Mouse (Mus musculus) right cerebral cortex, adult 2 months (tissue): Measurements from ENCODE around the gene Wbp2nl.

Experiments used
- DNase-seq, 2 experiments: peaks; one replicate each; pipeline ENCODE4 v3.0.0; 2021 to 2022; ENCODE audit warnings: low spot score in 2 of 2

The Wbp2nl gene

DNA sequence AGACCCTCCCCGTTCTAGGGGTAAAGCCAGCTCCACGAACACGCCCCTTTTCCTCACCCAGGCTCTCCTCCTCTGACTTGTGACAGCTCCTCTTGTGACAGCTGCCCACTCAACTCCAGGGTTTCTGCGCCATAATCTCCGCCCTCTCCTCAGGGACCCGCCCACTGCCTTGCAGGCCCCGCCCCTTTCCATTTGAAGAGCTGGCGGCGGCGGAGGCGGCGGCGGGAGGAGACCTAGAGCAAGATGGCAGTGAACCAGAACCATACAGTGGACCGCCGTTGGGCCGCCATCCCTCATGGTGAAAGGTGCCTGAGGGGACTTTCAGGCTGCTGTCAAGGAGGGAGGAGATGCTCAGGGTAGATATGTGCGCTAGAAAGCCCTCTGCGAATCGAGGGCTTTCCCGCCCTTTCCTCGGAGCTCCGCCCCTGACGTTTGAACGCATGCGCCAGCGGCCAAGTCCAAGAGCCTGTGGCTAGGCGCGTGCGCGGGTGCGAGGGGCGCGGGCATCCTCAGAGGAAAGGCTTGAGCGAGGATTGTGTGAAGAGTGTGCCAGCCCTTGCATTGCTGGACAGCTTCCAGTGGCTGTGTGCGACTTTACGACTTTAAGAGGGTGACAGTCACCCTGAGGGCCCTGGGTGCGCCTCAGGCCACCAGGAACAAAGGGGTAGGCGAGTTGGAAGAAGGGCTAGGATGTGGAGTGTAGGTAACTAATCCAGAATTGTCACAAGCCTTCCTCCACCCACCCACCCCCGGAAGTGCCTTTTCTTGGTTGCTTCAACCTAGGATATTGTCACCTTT, at the start of gene Wbp2nl:
Wbp2nl (plus strand) TSS at position 191 of the 798 bp plus-strand sequence.
- no peak for DNase-seq

DNA sequence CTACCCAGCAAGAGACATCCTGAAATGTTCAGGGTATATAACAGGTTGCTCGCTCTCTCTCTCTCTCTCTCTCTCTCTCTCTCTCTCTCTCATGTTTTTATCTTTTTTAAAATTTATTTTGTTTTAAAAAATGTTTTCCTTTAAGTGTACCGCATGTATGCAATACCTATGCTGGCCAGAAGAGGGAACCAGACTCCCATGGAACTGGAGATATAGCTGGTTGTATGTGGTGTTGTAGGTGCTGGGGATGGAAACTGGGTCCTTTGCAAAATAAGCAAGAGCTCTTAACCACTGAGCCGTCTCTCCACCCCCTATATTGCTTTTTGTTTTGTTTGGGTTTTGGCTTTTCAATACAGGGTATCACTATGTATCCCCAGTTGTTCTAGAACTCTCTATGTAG, 47.2 kb upstream of the Wbp2nl start:
- DNase-seq = no peak

DNA sequence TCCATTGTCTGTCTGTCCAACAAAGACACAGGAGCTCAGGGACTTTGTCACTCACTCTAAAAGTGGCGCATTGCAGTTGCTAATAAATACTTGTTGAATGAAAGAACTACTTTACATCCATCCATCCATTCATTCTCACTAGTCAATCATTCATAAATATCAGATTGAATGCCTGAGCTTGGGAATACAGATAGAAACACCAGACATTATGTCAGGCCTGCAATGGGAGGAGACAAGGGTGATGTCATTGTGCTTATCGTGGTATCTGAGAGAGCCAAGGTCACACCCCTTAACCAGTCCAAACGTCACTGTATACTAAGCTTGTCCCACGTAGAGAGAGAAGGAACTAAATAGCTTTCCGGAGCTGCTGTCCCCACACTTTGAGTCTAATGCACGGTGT, 46.7 kb upstream of the Wbp2nl start, which contains the start of gene 1500009C09Rik:
1500009C09Rik (plus strand) TSS at position 301 of the 400 bp plus-strand sequence.
- DNase-seq = no peak

DNA sequence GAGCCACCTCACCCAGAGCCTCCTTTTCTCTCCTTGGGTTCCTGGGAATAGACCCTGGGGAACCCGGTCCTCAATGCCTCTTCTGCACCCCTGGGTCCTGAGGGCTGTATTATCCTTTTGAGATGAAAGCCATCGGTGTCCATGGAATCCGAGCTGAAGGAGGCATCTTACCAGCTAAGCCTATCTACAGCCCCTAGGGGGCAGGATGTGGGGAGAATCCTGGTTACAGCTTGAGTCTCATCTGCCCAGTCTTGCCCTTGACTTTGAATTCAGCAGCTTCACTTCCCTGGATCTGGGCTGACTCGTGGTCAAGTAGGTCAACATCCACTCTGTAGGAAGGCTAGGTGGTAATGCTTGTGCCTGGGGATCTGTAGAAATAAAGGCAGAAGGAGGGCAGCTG, 43.5 kb upstream of the Wbp2nl start:
- DNase-seq = peak in 1 of 2 experiments; percentile 36

DNA sequence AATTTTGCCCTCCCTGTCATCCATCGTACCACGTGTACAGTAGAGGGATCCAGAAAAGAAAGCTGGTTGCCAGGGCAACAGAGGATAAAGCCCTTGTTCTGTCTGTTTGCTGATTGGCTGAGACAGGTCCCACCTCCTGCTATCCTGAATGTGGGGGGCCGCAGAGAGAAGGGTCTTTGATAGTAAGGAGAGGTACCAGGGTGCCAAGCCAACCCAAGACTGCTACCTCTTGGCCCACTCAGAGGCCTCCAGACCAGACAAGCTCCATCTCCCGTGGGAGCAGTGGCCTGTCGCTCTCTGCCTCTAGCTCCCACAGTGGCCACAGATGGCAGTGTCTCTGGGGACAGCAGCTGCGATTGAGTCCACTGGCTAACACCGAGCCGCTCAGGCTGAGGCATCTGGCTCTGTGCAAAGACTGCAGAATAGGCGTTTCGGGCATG, 42.8 kb upstream of the Wbp2nl start:
- peak; percentile 83 to 94 for DNase-seq

DNA sequence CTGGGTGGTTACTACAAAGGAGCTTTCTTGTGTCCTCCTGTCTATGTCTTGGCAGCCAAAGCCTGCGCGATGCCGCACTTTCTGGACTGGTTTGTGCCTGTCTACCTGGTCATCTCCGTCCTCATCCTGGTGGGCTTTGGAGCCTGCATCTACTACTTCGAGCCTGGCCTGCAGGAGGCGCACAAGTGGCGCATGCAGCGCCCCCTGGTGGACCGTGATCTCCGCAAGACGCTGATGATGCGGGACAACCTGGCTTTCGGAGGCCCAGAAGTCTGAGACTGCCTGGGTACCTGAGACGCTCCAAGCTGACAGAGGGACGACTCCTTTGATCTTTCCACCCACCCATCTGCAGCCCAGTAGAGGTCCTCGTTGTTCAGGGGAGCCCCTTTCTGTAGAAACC, 39.2 kb upstream of the Wbp2nl start:
- peak; percentile 75 to 79 for DNase-seq

DNA sequence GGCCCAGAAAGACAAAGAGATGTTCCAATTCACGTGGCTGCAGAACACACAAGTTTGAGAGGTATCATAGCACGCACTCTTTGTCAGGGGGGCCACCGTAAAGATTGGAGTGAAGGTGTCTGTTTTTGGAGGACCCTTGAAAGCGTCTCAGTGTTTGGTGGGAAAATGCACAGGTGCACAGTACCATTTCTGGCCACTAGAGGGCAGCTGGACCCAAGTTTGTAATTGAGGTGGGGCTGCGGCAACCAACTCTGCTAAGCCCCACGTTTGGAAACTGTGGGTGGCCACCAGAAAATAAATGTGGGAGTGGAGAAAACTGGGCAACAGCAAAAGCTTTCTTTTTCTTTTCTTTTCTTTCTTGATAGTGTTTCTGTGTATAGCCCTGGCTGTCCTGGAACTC, 32.4 kb upstream of the Wbp2nl start:
- peak; percentile 83 to 84 for DNase-seq

DNA sequence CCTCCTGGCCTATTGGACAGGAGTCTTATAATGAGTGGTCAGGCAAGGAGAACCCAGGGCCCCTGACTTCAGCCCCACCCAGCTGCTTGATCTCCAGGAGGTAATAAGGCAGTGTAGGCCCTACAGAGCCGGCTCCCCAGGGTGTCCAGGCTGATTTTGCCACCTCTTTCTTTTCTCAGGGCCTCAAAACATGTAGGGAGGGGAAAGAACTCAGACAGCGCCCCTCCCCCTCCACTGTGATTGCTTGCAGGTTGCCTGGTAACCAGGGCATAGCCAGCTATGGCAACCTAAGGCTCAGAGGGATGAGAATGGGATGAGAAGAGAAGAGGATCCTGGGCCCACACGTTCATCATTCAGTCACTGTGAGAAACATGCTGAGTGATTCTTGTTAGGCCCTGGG, 30.6 kb upstream of the Wbp2nl start:
- DNase-seq = peak; percentile 55 to 57

DNA sequence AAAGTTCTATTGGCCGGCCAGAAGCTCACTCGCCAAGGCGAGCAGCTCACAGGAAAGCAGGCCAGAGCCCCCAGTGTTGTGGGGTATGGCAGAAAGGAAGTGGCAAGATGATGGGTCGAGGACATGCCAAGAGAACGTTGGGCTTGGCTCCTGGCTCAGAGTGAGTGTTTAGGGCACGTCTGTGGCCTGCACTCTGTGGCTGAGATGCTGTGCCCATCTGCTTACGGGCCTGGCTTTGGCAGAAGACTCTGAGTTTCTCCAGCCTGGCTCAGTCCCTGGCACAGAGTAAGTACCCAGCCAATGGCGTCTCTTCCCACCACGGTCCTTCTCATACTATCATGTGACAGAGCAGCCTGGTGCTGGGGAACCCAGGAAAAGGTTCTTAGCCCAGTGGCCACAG, 30.0 kb upstream of the Wbp2nl start:
- no peak for DNase-seq

DNA sequence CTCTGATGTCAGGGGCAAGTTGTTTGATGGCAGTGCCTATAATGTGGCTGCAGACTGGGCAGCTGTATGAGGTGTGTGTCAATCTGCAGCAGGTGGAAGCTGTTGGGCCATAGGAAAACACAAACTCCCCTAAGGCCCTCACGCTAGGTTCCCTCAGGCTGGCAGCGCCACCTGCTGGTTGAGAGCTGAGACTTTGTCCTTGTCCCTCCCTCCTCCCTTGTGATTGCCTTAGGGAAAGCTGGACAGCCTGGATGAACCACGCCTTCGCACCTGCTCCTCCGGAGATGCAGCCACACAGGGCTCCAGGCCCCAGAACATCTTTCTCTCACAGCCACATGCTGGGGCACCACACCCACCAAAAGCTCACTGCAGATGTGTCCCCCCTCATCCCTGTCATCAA, 27.6 kb upstream of the Wbp2nl start:
- peak; percentile 59 to 81 for DNase-seq

DNA sequence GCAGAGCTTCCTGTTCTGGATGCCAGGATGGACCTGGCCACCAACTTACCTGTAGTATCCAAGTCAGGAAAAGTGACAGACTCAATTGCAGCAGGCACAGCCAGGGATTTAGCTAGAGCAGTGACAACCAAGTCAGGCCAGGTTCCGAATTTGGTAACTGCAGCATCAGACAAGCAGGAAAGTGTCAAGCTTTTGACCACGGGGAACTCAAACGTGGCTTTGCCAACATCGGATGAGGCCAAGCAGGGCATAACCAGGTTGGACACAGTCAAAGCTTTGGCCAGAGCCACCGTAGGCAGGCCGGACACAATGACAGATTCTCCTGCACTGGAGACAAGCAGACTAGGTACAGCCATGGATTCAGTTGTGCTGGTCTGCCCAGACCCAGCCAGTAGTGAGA, 26.5 kb upstream of the Wbp2nl start:
- no peak for DNase-seq

DNA sequence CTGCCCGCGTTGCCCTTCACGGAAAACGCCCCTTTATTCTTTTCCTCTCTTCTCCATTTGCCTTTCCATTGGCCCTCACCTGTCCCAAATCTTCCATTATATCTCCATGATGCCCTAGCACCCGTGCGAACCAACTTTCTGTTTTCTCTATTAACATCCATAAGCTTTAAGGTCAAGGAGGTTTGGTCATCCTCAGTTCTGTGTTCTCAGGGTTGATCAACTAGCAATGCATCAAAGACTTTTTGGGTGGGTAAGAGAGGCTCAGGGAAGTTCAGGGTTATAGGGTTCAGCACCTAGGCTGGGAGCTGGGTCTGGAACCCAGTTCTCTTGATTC, 24.2 kb upstream of the Wbp2nl start, which contains the start of gene Sept3:
Sept3 (plus strand) TSS at position 301 of the 334 bp plus-strand sequence.
- no peak for DNase-seq

DNA sequence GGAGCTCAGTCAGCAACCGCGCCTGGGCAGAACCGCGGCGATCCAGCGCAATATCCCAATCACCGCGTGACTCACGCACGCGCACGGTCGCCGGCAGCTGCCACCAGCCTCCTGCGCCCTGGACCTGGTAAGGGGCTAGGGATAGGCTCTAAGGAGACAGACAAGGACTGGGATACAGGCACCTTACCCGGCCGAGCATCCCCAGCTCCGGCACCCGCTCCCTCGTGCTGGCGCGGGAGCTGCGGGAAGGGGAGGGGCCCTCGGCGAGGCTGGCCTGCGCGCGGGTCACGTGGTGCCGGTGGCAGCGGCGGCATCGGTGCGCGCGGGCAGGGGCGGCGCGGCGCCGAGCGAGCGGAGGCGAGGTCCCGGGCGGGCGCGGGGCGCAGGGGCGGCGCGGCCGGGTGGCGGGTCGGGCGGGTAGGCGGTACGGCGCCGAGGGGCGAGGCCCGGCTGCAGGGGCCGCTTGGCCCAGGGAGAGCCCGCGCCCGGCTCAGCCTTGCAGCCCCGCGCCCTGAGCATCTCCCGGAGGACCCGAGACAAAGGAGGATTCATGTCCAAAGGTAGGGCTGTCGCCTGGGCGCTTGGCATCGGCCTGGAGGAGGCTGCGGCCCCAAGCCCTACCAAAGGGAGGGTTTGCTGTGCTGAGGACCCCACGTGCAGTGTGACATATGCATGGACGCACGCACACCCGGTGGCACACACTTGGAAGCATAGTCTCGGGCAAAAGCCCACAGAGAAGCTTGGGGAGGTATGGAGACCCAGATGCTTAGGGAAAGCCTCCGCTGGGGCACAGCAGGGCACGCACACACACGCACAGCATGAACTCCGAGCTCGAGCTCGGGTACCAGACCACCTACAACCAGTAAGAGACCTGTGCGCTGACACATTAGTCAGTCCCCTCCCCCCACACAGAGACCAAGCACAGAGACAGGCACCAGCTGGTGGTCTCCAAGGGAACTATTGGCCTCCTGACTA, 23.5 kb upstream of the Wbp2nl start:
- peak; percentile 76 to 80 for DNase-seq

DNA sequence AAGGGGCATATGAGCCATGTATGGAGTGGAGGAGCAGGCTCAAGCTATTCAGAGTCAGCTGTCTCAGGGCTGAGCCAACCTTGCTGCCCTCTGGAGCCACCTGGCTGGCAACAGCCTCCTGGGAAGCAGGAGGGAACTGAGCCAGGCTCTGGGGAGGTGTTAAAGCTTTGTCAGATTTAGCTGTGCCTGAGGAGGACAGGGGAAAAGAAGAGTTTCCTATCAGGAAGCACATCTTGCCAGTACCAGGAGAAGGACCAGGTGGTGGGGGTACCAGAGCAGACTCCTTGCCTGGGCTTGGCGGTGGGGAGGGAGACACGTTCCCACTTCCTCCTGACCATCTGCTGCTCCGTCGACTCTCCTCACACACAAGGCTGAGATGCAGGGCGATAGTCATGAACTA, 21.2 kb upstream of the Wbp2nl start:
- peak; percentile 59 to 61 for DNase-seq

DNA sequence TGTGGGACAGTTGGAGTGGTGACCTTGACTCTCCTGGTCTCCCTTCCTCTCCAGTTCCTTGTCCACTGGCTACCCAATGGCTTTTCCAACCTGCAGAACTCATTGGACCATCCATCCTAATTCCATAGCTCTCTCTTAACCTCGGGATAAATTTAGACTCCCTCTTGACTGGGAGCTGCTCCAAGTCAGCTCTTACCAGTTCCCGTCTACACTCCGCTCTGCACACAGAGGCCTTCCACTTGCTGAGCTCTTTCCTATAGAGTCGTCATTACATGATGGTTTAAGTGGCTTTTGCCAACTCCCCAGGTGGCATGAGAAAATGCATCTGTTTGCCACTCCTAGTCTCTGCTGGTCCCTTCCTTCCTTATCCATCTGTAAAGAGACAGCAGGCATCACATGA, 18.1 kb upstream of the Wbp2nl start:
- no peak for DNase-seq

DNA sequence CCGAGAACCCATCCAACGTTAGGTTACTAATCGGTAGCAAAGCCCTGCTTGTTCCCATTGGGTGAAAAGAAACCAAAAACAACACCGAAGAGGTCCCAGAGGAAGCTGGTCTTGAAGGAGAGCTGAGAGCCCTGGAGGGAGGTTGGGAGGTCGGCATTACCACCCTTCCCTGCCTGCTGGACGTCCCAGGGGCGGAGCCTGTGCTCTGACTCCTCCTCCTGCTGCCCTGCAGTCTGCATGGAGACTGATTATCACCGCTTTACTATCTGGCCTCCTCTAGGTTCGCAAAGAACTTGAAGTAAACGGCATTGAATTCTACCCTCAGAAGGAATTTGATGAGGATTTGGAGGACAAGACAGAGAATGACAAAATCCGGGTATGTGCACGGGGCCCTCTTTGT, 12.6 kb upstream of the Wbp2nl start:
- no peak for DNase-seq

DNA sequence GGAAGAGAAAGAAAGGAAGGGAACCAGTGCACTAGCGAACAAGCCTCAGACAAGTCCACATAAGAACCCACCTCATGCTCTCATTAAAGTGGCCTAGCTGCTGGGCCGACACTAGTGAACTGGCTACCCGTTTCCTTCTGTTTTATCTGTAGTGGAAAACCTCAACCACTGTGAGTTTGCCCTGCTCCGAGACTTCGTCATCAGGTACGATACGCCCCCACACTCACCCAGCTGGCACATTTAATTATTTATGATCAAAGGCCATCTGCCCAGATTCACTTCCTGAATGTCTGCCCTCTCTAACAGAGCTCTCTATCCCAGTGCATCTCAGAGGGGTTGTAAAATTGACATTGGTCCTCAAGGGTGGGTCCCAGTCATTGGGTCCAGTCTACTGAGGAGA, 8.5 kb upstream of the Wbp2nl start:
- DNase-seq = no peak

DNA sequence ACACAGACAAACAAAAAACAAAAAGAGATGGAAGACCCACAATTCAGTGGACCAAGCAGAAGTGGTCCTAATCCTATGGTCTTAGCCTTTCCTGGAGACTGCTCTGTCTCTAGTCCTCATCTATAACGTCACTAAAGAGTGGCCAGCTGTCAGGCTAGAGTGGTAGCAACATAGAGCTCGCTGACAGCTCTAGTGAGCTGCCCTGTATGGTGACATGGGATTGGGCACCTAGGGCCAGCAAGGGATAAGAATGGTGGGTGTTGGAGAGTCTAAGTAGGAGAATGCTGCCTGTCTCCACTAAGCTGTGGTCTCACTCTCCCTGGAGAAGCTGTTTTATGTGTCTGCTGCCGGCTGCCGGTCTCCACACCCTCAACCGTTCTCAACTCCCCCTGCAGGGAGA, 5.9 kb upstream of the Wbp2nl start:
- no peak for DNase-seq

DNA sequence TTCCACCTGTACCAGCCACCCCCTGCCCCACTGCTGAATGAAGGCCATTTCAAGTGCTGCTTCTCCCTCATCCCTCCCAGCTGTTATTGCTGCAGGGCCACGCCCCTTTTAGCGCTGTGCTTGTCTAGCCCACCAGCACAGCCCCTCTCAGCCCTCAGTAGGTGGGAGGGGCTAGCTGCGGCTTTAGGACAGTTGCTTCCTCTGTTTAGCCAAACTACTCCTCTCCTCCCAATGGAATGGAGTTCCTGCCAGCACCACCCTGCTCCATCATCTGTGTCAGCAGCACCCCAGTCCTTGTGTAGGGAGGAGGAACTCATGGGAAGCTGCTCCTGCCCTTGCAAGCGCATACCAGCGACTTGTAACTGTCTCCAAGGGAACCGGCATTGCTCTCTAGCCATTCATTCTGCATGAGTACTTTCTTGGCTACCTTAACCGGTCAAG, 5.5 kb upstream of the Wbp2nl start:
- DNase-seq = peak in 1 of 2 experiments; percentile 26

DNA sequence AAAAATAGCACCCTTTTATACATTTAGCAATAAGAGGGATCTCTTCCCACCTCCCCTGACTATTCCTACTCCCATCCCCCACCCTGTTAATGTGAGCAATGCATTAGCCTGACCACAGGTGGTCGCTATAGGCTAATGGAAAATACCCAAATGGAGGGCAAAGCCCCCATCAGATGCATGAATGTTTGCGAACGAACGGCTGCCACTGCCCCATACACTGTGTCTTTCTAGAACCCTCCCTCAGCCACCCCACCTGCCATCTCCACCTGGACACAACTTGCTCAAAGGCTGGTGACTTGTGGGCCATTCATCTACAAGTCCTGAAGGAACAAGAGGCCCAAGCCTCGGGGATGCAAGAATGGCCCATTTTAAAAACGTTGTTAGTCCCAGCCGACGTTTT, 4.7 kb upstream of the Wbp2nl start:
- DNase-seq = peak in 1 of 2 experiments; percentile 24

DNA sequence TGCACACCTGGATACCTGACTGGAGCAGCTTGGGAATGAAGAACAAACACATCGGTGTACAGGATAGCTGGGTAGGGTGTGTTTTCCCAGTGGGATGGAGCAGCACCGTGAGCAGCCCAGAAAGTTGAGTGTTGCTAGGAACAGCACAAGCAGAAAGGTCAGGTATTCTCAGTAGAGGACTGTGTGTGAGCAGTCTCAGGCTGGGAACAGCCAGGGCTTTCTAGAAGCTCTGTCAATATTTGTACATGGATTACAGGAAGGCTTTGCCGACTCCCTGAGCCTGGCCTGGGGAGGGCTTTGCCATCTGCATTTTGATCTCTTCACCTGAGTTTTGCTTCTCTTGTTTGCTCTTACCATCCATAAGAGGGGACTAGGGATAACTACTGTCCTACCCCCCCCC, 8.4 kb downstream of the Wbp2nl start:
- DNase-seq = no peak

DNA sequence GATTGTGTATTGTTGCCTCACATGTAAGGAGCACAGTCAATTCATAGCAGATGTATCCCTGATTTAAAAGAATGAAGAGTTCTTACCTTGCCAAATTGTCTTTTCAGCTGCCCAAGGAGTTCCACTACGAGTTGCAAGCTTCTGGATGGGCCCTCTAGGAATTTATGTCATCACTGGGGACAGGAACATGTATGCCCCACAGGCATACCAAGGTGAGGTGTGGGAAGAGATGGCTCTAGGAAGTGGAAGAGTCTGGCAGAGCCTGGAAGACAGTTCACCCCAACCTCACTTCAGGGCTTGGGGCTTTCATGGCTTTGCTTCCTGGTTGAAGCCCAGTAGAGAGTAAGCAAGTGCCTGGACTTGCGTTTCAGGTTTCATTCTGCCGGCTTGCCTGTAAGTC, 9.7 kb downstream of the Wbp2nl start:
- no peak for DNase-seq

DNA sequence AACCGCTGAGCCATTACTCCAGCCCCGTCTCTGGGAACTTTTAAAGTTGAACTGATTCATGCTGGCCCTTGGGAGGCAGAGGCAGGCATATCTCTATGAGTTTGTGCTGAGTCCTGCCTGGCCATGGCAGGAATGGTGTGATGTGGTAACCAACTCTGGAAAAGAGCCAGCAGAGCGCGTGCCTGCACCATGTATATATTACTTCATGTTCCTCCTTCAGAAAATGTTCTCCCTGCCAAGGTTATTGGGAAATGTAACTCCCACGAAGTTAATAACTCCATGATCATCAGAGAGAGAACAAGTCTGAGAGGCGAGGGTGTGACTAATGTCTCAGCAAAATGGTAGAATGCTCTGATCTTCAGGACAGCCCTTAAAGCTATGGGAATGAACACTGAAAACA, 19.1 kb downstream of the Wbp2nl start:
- DNase-seq = no peak
